Mouse (Mus musculus) CD4-positive, CD25-positive, alpha-beta regulatory T cell, adult 9 weeks (primary cell): ENCODE measurements around the gene Krt222. TPM values are rescaled to one million over a fixed set of nuclear protein-coding genes. Genes with fewer than 3 reads are reported as not detected.

Experiments used
- polyA plus RNA-seq: library from polyadenylated mRNA; unstranded; fragments of 100-300 nt; shearing (Covaris generic); gene quantifications from one replicate; pipeline ENCODE4 v1.2.1, GENCODE M21; 2017

Gene Krt222
- 1.5 TPM for polyA plus RNA-seq

GRCm38 (mm10) chr11:99243820-99244374, at the start of gene Krt222:
Gene Krt222, minus strand, starts transcription at chr11:99244085.

GRCm38 (mm10) chr11:99284833-99285312, 41.0 kb upstream of the Krt222 start, which contains the start of gene Krt24:
Gene Krt24, minus strand, starts transcription at chr11:99285262.

GRCm38 (mm10) chr11:99230261-99231048, 13.4 kb downstream of the Krt222 start, which contains the start of gene Smarce1:
Gene Smarce1, minus strand, starts transcription at chr11:99231017.

Other genes with a start within 250 kb of the Krt222 start
- 16.8 TPM for gene Top2a, start 219.9 kb downstream of the Krt222 start, polyA plus RNA-seq
- 70.5 TPM for gene Igfbp4, start 202.8 kb downstream of the Krt222 start, polyA plus RNA-seq
- 0.14 TPM for gene Tns4, start 154.8 kb downstream of the Krt222 start, polyA plus RNA-seq
- gene Ccr7, start 89.0 kb downstream of the Krt222 start, polyA plus RNA-seq: 633 TPM
- 236 TPM for gene Smarce1, start 13.1 kb downstream of the Krt222 start, polyA plus RNA-seq
- gene Krt24, start 41.2 kb upstream of the Krt222 start, polyA plus RNA-seq: not detected
- gene Krt25, start 78.9 kb upstream of the Krt222 start, polyA plus RNA-seq: not detected
- not detected for gene Krt26, start 93.9 kb upstream of the Krt222 start, polyA plus RNA-seq
- not detected for gene Krt27, start 107.0 kb upstream of the Krt222 start, polyA plus RNA-seq
- gene Krt28, start 130.8 kb upstream of the Krt222 start, polyA plus RNA-seq: not detected
- 18.4 TPM for gene Krt10, start 145.3 kb upstream of the Krt222 start, polyA plus RNA-seq
- not detected for gene Krt12, start 178.2 kb upstream of the Krt222 start, polyA plus RNA-seq
- not detected for gene Krt20, start 194.1 kb upstream of the Krt222 start, polyA plus RNA-seq
- gene Krt23, start 249.1 kb upstream of the Krt222 start, polyA plus RNA-seq: not detected